Mouse (Mus musculus): Measurements from ENCODE around the gene Acap3.

DNA sequence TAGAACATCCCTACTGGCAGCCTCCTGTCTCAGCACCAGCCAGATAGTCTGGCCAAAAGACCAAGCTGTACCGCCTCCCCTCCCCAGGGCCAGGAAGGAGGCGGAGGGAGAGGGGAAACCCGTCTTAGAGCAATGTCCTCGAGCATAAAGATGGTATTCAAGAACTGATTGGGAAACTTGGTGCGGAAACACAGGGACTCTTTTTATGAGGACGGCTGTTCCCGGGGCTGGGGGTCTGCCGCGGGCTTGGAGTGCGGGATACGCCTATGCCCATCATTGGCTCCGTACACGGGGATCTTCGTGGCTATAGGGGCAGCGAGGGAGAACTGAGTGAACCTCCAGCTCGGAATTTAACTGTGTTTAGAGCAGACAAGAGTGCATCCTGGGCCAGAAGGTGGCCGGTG lies 51.4 kb downstream of the Acap3 start:
- TF ChIP-seq POLR2A (IDR thresholded peaks at IDR 0.05; ENCODE audit: control insufficient read depth, extremely low read depth, insufficient read depth, low read length, poor library complexity): no peak
- TF ChIP-seq CTCF (IDR thresholded peaks at IDR 0.05; ENCODE audit: borderline replicate concordance, control insufficient read depth, extremely low read depth, insufficient read depth, low read length, poor library complexity): no peak
